Mouse (Mus musculus) heart, embryonic 15.5 days (tissue): Measurements from ENCODE around the gene Stoml1. TPM values are rescaled to one million over a fixed set of nuclear protein-coding genes. Genes with fewer than 3 reads are reported as not detected.

ENCODE experiments used
- ATAC-seq: fragments of 200-750 bp; cut with Nextera tagmentation; replicated peaks from 2 replicates; pipeline ENCODE4 v1.8.0; 2017; ENCODE audit warnings: low read depth, moderate TSS enrichment; ENCODE audit not compliant: insufficient number of reproducible peaks, insufficient read depth, low FRiP score
- H3K27ac ChIP-seq: fragments of 300-500 bp; sonication (generic); 2 replicates; pipeline ENCODE4 v1.5.1; 2015; ENCODE audit warnings: mild to moderate bottlenecking, inconsistent platforms
- H3K27me3 ChIP-seq: fragments of 300-500 bp; sonication (generic); 2 replicates; pipeline ENCODE4 v1.6.1; 2015; ENCODE audit warnings: inconsistent platforms
- H3K36me3 ChIP-seq: fragments of 300-500 bp; sonication (generic); 2 replicates; pipeline ENCODE4 v1.6.1; 2015; ENCODE audit warnings: mild to moderate bottlenecking, inconsistent platforms
- H3K4me1 ChIP-seq: fragments of 300-500 bp; sonication (generic); replicated peaks from 2 replicates; pipeline ENCODE4 v1.6.1; 2015; ENCODE audit warnings: inconsistent platforms
- H3K4me2 ChIP-seq: fragments of 300-500 bp; sonication (generic); 2 replicates; pipeline ENCODE4 v1.6.1; 2015; ENCODE audit warnings: inconsistent platforms, mild to moderate bottlenecking, moderate library complexity
- H3K4me3 ChIP-seq: fragments of 300-500 bp; sonication (generic); 2 replicates; pipeline ENCODE4 v1.5.1; 2015; ENCODE audit warnings: mild to moderate bottlenecking, inconsistent platforms
- H3K9ac ChIP-seq: fragments of 300-500 bp; sonication (generic); 2 replicates; pipeline ENCODE4 v1.6.1; 2015; ENCODE audit warnings: mild to moderate bottlenecking, inconsistent platforms
- H3K9me3 ChIP-seq: fragments of 300-500 bp; sonication (generic); replicated peaks from 2 replicates; pipeline ENCODE4 v1.6.1; 2016; ENCODE audit warnings: inconsistent platforms
- WGBS: fragments of 180-500 bp; shearing (Covaris S2); methylation state at CpG from one replicate; pipeline ENCODE4 v1.1.7; 2015; ENCODE audit warnings: mixed read lengths; 5-methylcytosine and 5-hydroxymethylcytosine counted together
- polyA plus RNA-seq: library from polyadenylated mRNA; unstranded; fragments of >200 nt; fragmentation: Nextera tagmentation; extraction: Ambion mirVana; gene quantifications from 2 replicates; pipeline ENCODE4 v1.2.1, GENCODE M21; 2015

Gene Stoml1
- polyA plus RNA-seq, 1 experiment from 2014 or later = 25.2 TPM

GRCm38 (mm10) chr9:58289901-58290300, 36.9 kb downstream of the Stoml1 start:
- Histone ChIP-seq H3K4me2 (no peak overlapping the region), H3K36me3 (peaks cover 5% of the 10 kb centered on the region; the same call in 1 of the 2 replicates), H3K27me3 (no peaks in the 10 kb centered on the region), H3K9me3 (no peaks in the 10 kb centered on the region), H3K27ac (no peak overlapping the region), H3K4me3 (no peak overlapping the region), H3K9ac (no peak overlapping the region), H3K4me1 (no peaks in the 10 kb centered on the region)
- ATAC-seq = no peak
- 76% methylated on average over 2 of the region's 2 CpGs for WGBS

GRCm38 (mm10) chr9:58294527-58294926, 41.6 kb downstream of the Stoml1 start:
- H3K4me3 ChIP-seq = no peak overlapping the region
- peaks cover 40% of the 10 kb centered on the region for H3K4me1 ChIP-seq
- WGBS = 61% methylated on average over 7 of the region's 7 CpGs
- no peak overlapping the region for H3K4me2 ChIP-seq
- no peak overlapping the region for H3K9ac ChIP-seq
- H3K9me3 ChIP-seq = no peaks in the 10 kb centered on the region
- no peak overlapping the region for H3K27ac ChIP-seq
- no peak for ATAC-seq
- no peaks in the 10 kb centered on the region for H3K27me3 ChIP-seq
- peaks cover 5% of the 10 kb centered on the region; the same call in 1 of the 2 replicates for H3K36me3 ChIP-seq

GRCm38 (mm10) chr9:58295345-58295744, 42.4 kb downstream of the Stoml1 start:
- WGBS = 74% methylated on average over 3 of the region's 3 CpGs
- Histone ChIP-seq H3K9ac (no peak overlapping the region), H3K9me3 (no peaks in the 10 kb centered on the region), H3K4me2 (no peak overlapping the region), H3K36me3 (peaks cover 5% of the 10 kb centered on the region; the same call in 1 of the 2 replicates), H3K4me3 (no peak overlapping the region), H3K27me3 (no peaks in the 10 kb centered on the region), H3K4me1 (peaks cover 45% of the 10 kb centered on the region), H3K27ac (peak overlapping the region; percentile 74; the same call in 1 of the 2 replicates)
- no peak for ATAC-seq

GRCm38 (mm10) chr9:58295766-58296361, 42.9 kb downstream of the Stoml1 start:
- Histone ChIP-seq H3K4me1 (peaks cover 45% of the 10 kb centered on the region), H3K27ac (peak overlapping the region; percentile 74), H3K27me3 (no peaks in the 10 kb centered on the region), H3K4me3 (no peak overlapping the region), H3K4me2 (no peak overlapping the region), H3K36me3 (peaks cover 5% of the 10 kb centered on the region; the same call in 1 of the 2 replicates), H3K9ac (no peak overlapping the region), H3K9me3 (no peaks in the 10 kb centered on the region)
- WGBS = 18% methylated on average over 9 of the region's 9 CpGs
- ATAC-seq = peak; percentile 56

GRCm38 (mm10) chr9:58297065-58297464, 44.1 kb downstream of the Stoml1 start:
- WGBS = 75% methylated on average over 6 of the region's 6 CpGs
- Histone ChIP-seq H3K9me3 (no peaks in the 10 kb centered on the region), H3K4me1 (peaks cover 45% of the 10 kb centered on the region), H3K27ac (peak overlapping the region; percentile 22; the same call in 1 of the 2 replicates), H3K27me3 (no peaks in the 10 kb centered on the region), H3K4me3 (no peak overlapping the region), H3K36me3 (peaks cover 5% of the 10 kb centered on the region; the same call in 1 of the 2 replicates), H3K9ac (no peak overlapping the region), H3K4me2 (no peak overlapping the region)
- ATAC-seq = no peak

- Histone ChIP-seq H3K36me3 (peaks cover 5% of the 10 kb centered on the region; the same call in 1 of the 2 replicates), H3K4me3 (no peak overlapping the region), H3K27ac (peak overlapping the region; percentile 57), H3K27me3 (no peaks in the 10 kb centered on the region), H3K4me2 (no peak overlapping the region), H3K9me3 (no peaks in the 10 kb centered on the region), H3K9ac (no peak overlapping the region), H3K4me1 (peaks cover 49% of the 10 kb centered on the region)
- 61% methylated on average over 4 of the region's 4 CpGs for WGBS
- ATAC-seq = no peak
Measured at GRCm38 (mm10) chr9:58297961-58298477, 45.1 kb downstream of the Stoml1 start.

- no peak overlapping the region for H3K4me3 ChIP-seq
- 0 out of 2 replicates have a peak, but pooled peaks have one; percentile 24 for ATAC-seq
- H3K36me3 ChIP-seq = no peaks in the 10 kb centered on the region
- H3K9ac ChIP-seq = no peak overlapping the region
- H3K27ac ChIP-seq = peak overlapping the region; percentile 57
- H3K27me3 ChIP-seq = no peaks in the 10 kb centered on the region
- H3K4me2 ChIP-seq = no peak overlapping the region
- peaks cover 62% of the 10 kb centered on the region for H3K4me1 ChIP-seq
- H3K9me3 ChIP-seq = no peaks in the 10 kb centered on the region
- WGBS = 53% methylated on average over 2 of the region's 2 CpGs
Measured at GRCm38 (mm10) chr9:58299356-58299799, 46.4 kb downstream of the Stoml1 start.

GRCm38 (mm10) chr9:58303115-58303514, 50.2 kb downstream of the Stoml1 start:
- Histone ChIP-seq H3K36me3 (no peaks in the 10 kb centered on the region), H3K4me1 (peaks cover 71% of the 10 kb centered on the region), H3K4me3 (no peak overlapping the region), H3K4me2 (no peak overlapping the region), H3K27me3 (no peaks in the 10 kb centered on the region), H3K9me3 (no peaks in the 10 kb centered on the region), H3K9ac (no peak overlapping the region), H3K27ac (peak overlapping the region; percentile 66)
- WGBS = 62% methylated on average over 5 of the region's 5 CpGs
- ATAC-seq = no peak

- H3K36me3 ChIP-seq = no peaks in the 10 kb centered on the region
- peaks cover 72% of the 10 kb centered on the region for H3K4me1 ChIP-seq
- H3K4me2 ChIP-seq = no peak overlapping the region
- ATAC-seq = no peak
- H3K9me3 ChIP-seq = no peaks in the 10 kb centered on the region
- WGBS = 41% methylated on average over 8 of the region's 8 CpGs
- no peak overlapping the region for H3K9ac ChIP-seq
- no peak overlapping the region for H3K4me3 ChIP-seq
- peak overlapping the region; percentile 66 for H3K27ac ChIP-seq
- no peaks in the 10 kb centered on the region for H3K27me3 ChIP-seq
Measured at GRCm38 (mm10) chr9:58303599-58304271, 50.8 kb downstream of the Stoml1 start.

- Histone ChIP-seq H3K4me3 (no peak overlapping the region), H3K9me3 (no peaks in the 10 kb centered on the region), H3K4me1 (peaks cover 75% of the 10 kb centered on the region), H3K36me3 (no peaks in the 10 kb centered on the region), H3K27me3 (no peaks in the 10 kb centered on the region), H3K27ac (peak overlapping the region; percentile 58), H3K9ac (no peak overlapping the region), H3K4me2 (no peak overlapping the region)
- ATAC-seq = no peak
- 28% methylated on average over 6 of the region's 6 CpGs for WGBS
Measured at GRCm38 (mm10) chr9:58305686-58306085, 52.7 kb downstream of the Stoml1 start.

GRCm38 (mm10) chr9:58308395-58308794, 55.4 kb downstream of the Stoml1 start:
- Histone ChIP-seq H3K4me2 (peak overlapping the region; percentile 19), H3K4me1 (peaks cover 88% of the 10 kb centered on the region), H3K9me3 (no peaks in the 10 kb centered on the region), H3K27ac (peak overlapping the region; percentile 36), H3K27me3 (no peaks in the 10 kb centered on the region; the same call in 1 of the 2 replicates), H3K9ac (no peak overlapping the region), H3K4me3 (no peak overlapping the region), H3K36me3 (no peaks in the 10 kb centered on the region)
- 19% methylated on average over 6 of the region's 6 CpGs for WGBS
- peak; percentile 37; the same call in 1 of the 2 replicates for ATAC-seq
